ENCODE assay signal across 16 mouse cellular contexts in the genomic region with DNA sequence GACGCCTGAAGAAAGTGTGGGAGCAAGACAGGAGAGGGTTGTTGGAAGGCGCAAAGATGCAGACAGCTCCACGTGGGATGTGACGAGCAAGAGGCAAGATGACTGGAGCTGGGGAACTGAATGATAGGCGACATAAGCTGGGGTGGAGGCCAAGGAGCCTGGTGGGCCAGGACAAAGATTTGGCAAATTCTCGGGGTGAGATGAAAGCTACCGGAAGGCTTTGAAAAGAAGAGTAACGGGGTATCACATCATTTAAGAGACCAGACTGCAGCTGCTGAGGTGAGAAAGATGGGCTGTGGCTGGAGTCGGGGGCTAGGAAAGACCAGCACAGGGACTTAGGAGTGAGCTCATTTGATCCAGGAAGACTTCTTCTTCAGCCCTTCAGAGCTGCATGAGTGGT.
"Had no signal": no experiment of that assay in that cellular context is flagged by ENCODE, and none has a peak within 500 bp of the region (broad histone marks: within the 10 kb centered on the region; RNA-seq: fewer than 3 reads in every experiment).

No protein-coding gene starts in this region.

- H3K27me3 ChIP-seq: limb, embryonic 13.5 days; midbrain, embryonic 15.5 days; neural tube, embryonic 13.5 days had no signal

- H3K4me2 ChIP-seq: limb, embryonic 13.5 days; midbrain, embryonic 11.5 days; midbrain, embryonic 15.5 days; neural tube, embryonic 13.5 days had no signal

- H3K9ac ChIP-seq: limb, embryonic 13.5 days; liver, embryonic 14.5 days; midbrain, embryonic 15.5 days; neural tube, embryonic 13.5 days had no signal

- H3K9me3 ChIP-seq: limb, embryonic 13.5 days; midbrain, embryonic 15.5 days; neural tube, embryonic 13.5 days had no signal

- ATAC-seq: inflammation-experienced regulatory T-cells, adult 6 months; intestine, postnatal 0 days; midbrain, embryonic 15.5 days had no signal

- H3K4me3 ChIP-seq: limb, embryonic 13.5 days; megakaryocyte, embryonic 14.5 days; midbrain, embryonic 15.5 days; neural tube, embryonic 13.5 days had no signal

- H3K4me1 ChIP-seq: limb, embryonic 13.5 days; megakaryocyte, embryonic 14.5 days had no signal

- H3K27ac ChIP-seq: kidney, postnatal 0 days; limb, embryonic 13.5 days; liver, embryonic 14.5 days; macrophage; midbrain, embryonic 15.5 days; neural tube, embryonic 13.5 days; stomach, postnatal 0 days had no signal

- DNase-seq: kidney, adult 9 months; left cerebral cortex, postnatal 4 days; retina, postnatal 1 day; right cerebral cortex, postnatal 25 days; thymus, postnatal 4 days had no signal

- H3K36me3 ChIP-seq: limb, embryonic 13.5 days; midbrain, embryonic 15.5 days; neural tube, embryonic 13.5 days had no signal
